Mouse (Mus musculus) kidney, embryonic 14.5 days (tissue): ENCODE data around the gene Ino80b. TPM values are rescaled to one million over a fixed set of nuclear protein-coding genes. Genes with fewer than 3 reads are reported as not detected.
"Not testable (repeated sequence)": the region's sequence is repeated elsewhere in the genome, so short reads cannot be mapped to it uniquely, and the experiment has no call there.

ENCODE experiments used
- ATAC-seq: fragments of 200-750 bp; cut with Nextera tagmentation; 2 replicates; pipeline ENCODE4 v1.8.0; 2017; ENCODE audit warnings: moderate number of reproducible peaks, mild to moderate bottlenecking, moderate TSS enrichment, moderate library complexity; ENCODE audit not compliant: low FRiP score, low TSS enrichment
- H3K27ac ChIP-seq: fragments of 300-500 bp; sonication (generic); 2 replicates; pipeline ENCODE4 v1.5.1; 2014; ENCODE audit warnings: low read depth, mild to moderate bottlenecking, low read length, moderate library complexity, mixed read lengths
- H3K27me3 ChIP-seq: fragments of 300-500 bp; sonication (generic); 2 replicates; pipeline ENCODE4 v1.6.1; 2014; ENCODE audit warnings: mild to moderate bottlenecking, low read length; ENCODE audit not compliant: control insufficient read depth, insufficient read depth
- H3K36me3 ChIP-seq: fragments of 300-500 bp; sonication (generic); 2 replicates; pipeline ENCODE4 v1.6.1; 2014; ENCODE audit warnings: low read length, mixed read lengths; ENCODE audit not compliant: control insufficient read depth, insufficient read depth
- H3K4me1 ChIP-seq: fragments of 300-500 bp; sonication (generic); 2 replicates; pipeline ENCODE4 v1.6.1; 2014; ENCODE audit warnings: low read length, mixed read lengths; ENCODE audit not compliant: control insufficient read depth, insufficient read depth
- H3K4me2 ChIP-seq: fragments of 300-500 bp; sonication (generic); replicated peaks from 2 replicates; pipeline ENCODE4 v1.6.1; 2014; ENCODE audit warnings: low read depth, mild to moderate bottlenecking, low read length
- H3K4me3 ChIP-seq: fragments of 300-500 bp; sonication (generic); 2 replicates; pipeline ENCODE4 v1.5.1; 2014; ENCODE audit warnings: mild to moderate bottlenecking, low read length
- H3K9ac ChIP-seq: fragments of 300-500 bp; sonication (generic); 2 replicates; pipeline ENCODE4 v1.6.1; 2014; ENCODE audit warnings: low read depth, mild to moderate bottlenecking, low read length, moderate library complexity
- H3K9me3 ChIP-seq: fragments of 300-500 bp; sonication (generic); 2 replicates; pipeline ENCODE4 v1.6.1; 2016; ENCODE audit warnings: low read length; ENCODE audit not compliant: control insufficient read depth
- WGBS: fragments of 180-500 bp; shearing (Covaris S2); extraction: QIAGEN DNeasy Blood & Tissue Kit; methylation state at CpG from one replicate; pipeline ENCODE4 v1.1.7; 2014; 5-methylcytosine and 5-hydroxymethylcytosine counted together
- polyA plus RNA-seq: library from polyadenylated mRNA; unstranded; fragments of >200 nt; fragmentation: Nextera tagmentation; extraction: Ambion mirVana; gene quantifications from 2 replicates; pipeline ENCODE4 v1.2.1, GENCODE M21; 2014

Gene Ino80b
- polyA plus RNA-seq, 1 experiment from 2014 or later, result 18.8 TPM

DNA sequence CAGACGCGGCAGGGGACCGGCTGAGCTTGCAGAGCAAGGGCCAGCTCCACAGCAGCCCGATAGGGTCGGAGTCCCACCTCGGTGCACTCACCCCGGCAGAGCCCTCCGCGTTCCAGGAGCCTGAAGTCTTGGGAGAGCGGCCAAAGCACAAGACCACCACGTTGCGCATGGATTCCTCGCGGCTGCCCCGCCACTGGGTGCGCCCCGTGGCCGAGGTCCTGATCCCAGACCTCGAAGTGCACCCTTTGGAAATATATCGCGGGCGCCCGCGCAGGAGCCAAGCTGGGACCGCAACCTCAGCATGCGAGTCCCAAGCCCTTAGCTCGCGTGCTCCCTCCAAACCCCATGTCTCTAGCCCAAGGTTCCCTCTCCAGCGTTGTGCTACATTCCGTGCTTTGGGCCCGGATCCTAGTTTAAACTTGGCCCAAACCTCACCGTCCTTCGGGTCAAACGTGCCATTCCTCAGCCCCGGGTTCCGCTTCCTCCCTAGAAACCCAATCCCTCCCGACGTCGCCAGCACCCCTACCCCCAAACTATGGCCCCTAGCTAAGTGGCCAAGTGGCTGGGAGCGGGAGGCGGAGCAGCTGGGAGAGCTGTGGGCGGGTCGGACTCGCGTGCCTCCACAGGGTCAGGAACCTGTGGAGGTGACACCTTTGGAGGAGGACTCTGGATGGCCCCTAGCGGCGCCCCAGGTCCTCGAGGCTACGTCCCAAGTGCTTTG is 36.9 kb upstream of the Ino80b start:
- Histone ChIP-seq H3K4me2 (peak overlapping the region; percentile 61), H3K4me1 (peaks cover 29% of the 10 kb centered on the region), H3K36me3 (no peaks in the 10 kb centered on the region), H3K27ac (no peak overlapping the region), H3K27me3 (peaks cover 20% of the 10 kb centered on the region), H3K9me3 (no peaks in the 10 kb centered on the region), H3K9ac (peak overlapping the region; percentile 43), H3K4me3 (peak overlapping the region; percentile 38)
- no peak; the same call in 1 of the 2 replicates for ATAC-seq
- WGBS, result under 1% methylated on average over 49 of the region's 49 CpGs

DNA sequence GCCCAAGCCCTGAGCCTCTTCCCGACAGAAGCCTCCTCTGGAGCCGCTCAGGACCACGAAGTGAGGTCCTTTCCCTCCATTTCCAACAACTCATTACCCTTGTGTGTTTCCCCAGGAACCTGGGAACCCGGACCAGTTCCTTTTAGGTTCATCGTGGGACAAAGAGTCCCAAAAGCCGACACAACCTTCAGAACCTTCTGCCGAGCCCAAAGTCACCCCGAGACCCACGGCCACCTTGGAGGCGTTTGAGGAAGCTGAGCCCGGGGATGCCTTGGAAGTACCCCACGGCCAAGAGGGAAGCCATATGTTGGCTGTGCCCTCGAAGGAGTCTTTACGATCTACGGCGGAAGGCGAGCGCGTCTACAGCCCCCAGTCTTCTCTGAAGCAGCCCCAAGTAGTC is 36.2 kb upstream of the Ino80b start:
- H3K4me3 ChIP-seq, result peak overlapping the region; percentile 38
- H3K9me3 ChIP-seq, result no peaks in the 10 kb centered on the region
- peak overlapping the region; percentile 61 for H3K4me2 ChIP-seq
- WGBS, result 8% methylated on average over 19 of the region's 19 CpGs
- H3K4me1 ChIP-seq, result peaks cover 23% of the 10 kb centered on the region
- no peak overlapping the region for H3K27ac ChIP-seq
- H3K36me3 ChIP-seq, result no peaks in the 10 kb centered on the region
- H3K27me3 ChIP-seq, result peaks cover 20% of the 10 kb centered on the region
- ATAC-seq, result no peak
- H3K9ac ChIP-seq, result peak overlapping the region; percentile 43

- WGBS, result 33% methylated on average over 3 of the region's 3 CpGs
- not testable (repeated sequence) for H3K9me3 ChIP-seq, H3K4me2 ChIP-seq, H3K4me3 ChIP-seq, H3K9ac ChIP-seq, ATAC-seq, H3K27ac ChIP-seq, H3K36me3 ChIP-seq
- peaks cover 22% of the 10 kb centered on the region; the same call in 1 of the 2 replicates for H3K4me1 ChIP-seq
- H3K27me3 ChIP-seq, result peaks cover 20% of the 10 kb centered on the region
Measured at GRCm38 (mm10) chr6:83159456-83159855, 34.2 kb upstream of the Ino80b start.

GRCm38 (mm10) chr6:83156259-83156684 is 31.0 kb upstream of the Ino80b start, which contains the start of the genes Wdr54 and 1700003E16Rik:
Gene Wdr54 (minus strand): TSS chr6:83156397.
Gene 1700003E16Rik (plus strand): TSS chr6:83156404.
- Histone ChIP-seq H3K36me3 (peaks cover 13% of the 10 kb centered on the region; the same call in 1 of the 2 replicates), H3K27ac (no peak within 1 kb of the TSS), H3K4me2 (peak within 1 kb of the TSS; percentile 67), H3K4me3 (peak within 1 kb of the TSS; percentile 56), H3K4me1 (peaks cover 5% of the 10 kb centered on the region; the same call in 1 of the 2 replicates), H3K9ac (peak within 1 kb of the TSS; percentile 40; the same call in 1 of the 2 replicates), H3K9me3 (no peaks in the 10 kb centered on the region), H3K27me3 (peaks cover 9% of the 10 kb centered on the region)
- ATAC-seq, result peak; percentile 92
- 1% methylated on average over 32 of the region's 32 CpGs for whole genome bisulfite sequencing

GRCm38 (mm10) chr6:83155552-83156238 is 30.5 kb upstream of the Ino80b start:
- no peak overlapping the region for H3K27ac ChIP-seq
- peak overlapping the region; percentile 56 for H3K4me3 ChIP-seq
- H3K36me3 ChIP-seq, result peaks cover 14% of the 10 kb centered on the region; the same call in 1 of the 2 replicates
- peaks cover 3% of the 10 kb centered on the region for H3K27me3 ChIP-seq
- WGBS, result 8% methylated on average over 23 of the region's 23 CpGs
- H3K9me3 ChIP-seq, result no peaks in the 10 kb centered on the region
- peak; percentile 28 for ATAC-seq
- peak overlapping the region; percentile 40; the same call in 1 of the 2 replicates for H3K9ac ChIP-seq
- H3K4me1 ChIP-seq, result peaks cover 5% of the 10 kb centered on the region; the same call in 1 of the 2 replicates
- peak overlapping the region; percentile 67 for H3K4me2 ChIP-seq

DNA sequence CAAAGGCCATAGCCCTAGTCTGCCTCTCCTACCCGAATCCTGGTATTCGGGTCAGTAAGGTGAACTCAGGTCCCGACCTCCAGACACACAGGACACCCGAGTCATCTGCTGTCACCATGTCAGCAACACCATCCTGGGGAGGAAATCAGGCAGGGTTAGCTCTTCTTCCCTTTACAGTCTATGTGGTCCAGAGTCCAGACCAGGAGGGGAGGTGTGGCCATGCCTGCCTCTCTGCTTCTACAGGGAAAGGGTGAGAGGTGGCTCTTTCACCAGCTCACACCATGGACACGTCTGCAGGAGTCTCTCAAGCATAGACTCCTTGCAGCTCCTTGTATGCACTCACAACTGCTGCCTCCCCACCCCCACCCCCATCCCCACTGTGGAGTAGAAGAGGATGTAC is 28.3 kb upstream of the Ino80b start:
- Histone ChIP-seq H3K27me3 (no peaks in the 10 kb centered on the region), H3K4me2 (no peak overlapping the region), H3K9ac (no peak overlapping the region), H3K27ac (no peak overlapping the region), H3K4me1 (peaks cover 5% of the 10 kb centered on the region; the same call in 1 of the 2 replicates), H3K36me3 (peaks cover 31% of the 10 kb centered on the region; the same call in 1 of the 2 replicates), H3K4me3 (no peak overlapping the region), H3K9me3 (no peaks in the 10 kb centered on the region)
- 68% methylated on average over 5 of the region's 5 CpGs for WGBS
- ATAC-seq, result no peak

DNA sequence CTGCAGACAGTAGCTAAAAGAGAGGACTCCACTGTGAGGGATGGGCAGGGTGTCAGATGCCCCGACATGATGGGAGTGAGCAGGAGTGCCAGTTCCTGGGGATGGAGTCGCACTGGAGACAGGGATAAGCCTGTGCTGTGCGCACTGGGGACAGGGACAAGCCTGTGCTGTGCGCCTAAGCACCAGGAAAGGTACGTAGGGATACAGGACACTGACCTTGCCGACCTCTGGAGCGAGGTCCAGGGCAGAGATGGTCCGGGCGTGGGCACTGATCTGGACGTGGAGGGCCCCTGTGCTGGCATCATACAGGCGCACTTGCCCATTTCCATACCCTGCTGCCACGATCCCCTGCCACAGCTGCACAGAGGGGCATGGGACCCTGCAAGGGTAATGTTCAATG is 27.8 kb upstream of the Ino80b start:
- ATAC-seq, result no peak
- H3K4me2 ChIP-seq, result no peak overlapping the region
- no peak overlapping the region for H3K27ac ChIP-seq
- WGBS, result 90% methylated on average over 12 of the region's 12 CpGs
- no peaks in the 10 kb centered on the region for H3K9me3 ChIP-seq
- no peaks in the 10 kb centered on the region for H3K27me3 ChIP-seq
- no peak overlapping the region for H3K4me3 ChIP-seq
- H3K36me3 ChIP-seq, result peaks cover 34% of the 10 kb centered on the region
- H3K4me1 ChIP-seq, result peaks cover 5% of the 10 kb centered on the region; the same call in 1 of the 2 replicates
- no peak overlapping the region for H3K9ac ChIP-seq

DNA sequence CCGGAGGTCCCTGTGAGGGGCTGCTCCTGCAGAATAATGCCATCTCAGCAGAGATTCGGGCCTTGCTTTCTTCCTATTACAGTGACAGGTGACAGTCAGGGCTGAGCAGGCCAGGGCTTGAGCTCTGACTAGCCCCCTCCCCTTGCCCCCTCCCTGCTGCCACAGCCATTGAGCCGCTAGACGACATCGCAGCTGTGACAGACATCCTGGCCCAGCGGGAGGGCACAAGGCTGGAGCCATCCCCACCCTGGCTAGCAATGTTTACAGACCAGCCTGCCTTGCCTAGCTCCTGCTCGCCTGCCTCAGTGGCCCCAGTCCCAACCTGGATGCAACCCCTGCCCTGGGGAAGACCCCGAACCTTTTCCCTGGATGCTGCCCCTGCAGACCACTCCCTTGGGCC is 26.5 kb upstream of the Ino80b start:
- peaks cover 8% of the 10 kb centered on the region; the same call in 1 of the 2 replicates for H3K4me1 ChIP-seq
- no peaks in the 10 kb centered on the region for H3K9me3 ChIP-seq
- WGBS, result 40% methylated on average over 8 of the region's 8 CpGs
- H3K27ac ChIP-seq, result no peak overlapping the region
- H3K4me3 ChIP-seq, result no peak overlapping the region
- no peak overlapping the region for H3K9ac ChIP-seq
- no peak overlapping the region for H3K4me2 ChIP-seq
- peaks cover 44% of the 10 kb centered on the region for H3K36me3 ChIP-seq
- no peaks in the 10 kb centered on the region for H3K27me3 ChIP-seq
- ATAC-seq, result no peak
